Mouse (Mus musculus) heart, adult 2 months (tissue): ENCODE measurements at regions not wholly inside any gene's neighbourhood (a gene's known extent, or its start where the extent isn't known, plus 50 kb on each side); places are given as distances from the start of the nearest gene placed in this dataset.

ENCODE experiments used
- CTCF ChIP-seq: fragments of 200-600 bp; IDR thresholded peaks from 2 replicates; pipeline ENCODE4 v1.8.1; 2022; ENCODE audit warnings: antibody characterized with exemption, mild to moderate bottlenecking, moderate library complexity
- EP300 ChIP-seq: fragments of 200-500 bp; IDR thresholded peaks from 2 replicates; pipeline ENCODE4 v1.6.1; 2011; ENCODE audit warnings: low read depth, low read length, control low read depth; ENCODE audit not compliant: insufficient read depth
- POLR2A ChIP-seq: fragments of 200-500 bp; IDR thresholded peaks from 2 replicates; pipeline ENCODE4 v1.6.1; 2011; ENCODE audit warnings: mild to moderate bottlenecking, low read depth, low read length, control low read depth; ENCODE audit not compliant: insufficient read depth

DNA sequence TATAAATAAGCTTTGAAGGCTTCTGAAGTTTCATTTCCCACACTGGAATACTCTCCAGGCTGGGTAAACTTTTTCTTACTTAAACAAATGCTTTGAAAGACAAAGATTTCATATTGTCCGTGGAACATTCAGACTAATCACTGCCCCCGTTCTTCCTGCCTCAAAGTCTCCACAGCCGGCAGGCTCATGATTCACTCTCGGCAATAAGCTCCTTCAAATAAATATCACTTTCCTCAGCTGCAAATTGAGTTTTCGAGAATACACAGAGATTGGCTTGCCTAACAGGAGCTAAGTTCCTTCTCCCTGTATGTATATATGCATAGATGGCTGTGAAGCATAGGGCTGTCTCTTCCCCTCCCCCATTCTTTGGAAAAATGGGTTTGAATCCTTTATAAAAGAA lies 249.2 kb upstream of the Tmpo start:
- TF ChIP-seq POLR2A (no peak), CTCF (no peak), EP300 (no peak)
